Mouse (Mus musculus): Measurements from ENCODE around the gene Nadsyn1. TPM values are rescaled to one million over a fixed set of nuclear protein-coding genes. Genes with fewer than 3 reads are reported as not detected.

The Nadsyn1 gene
- 1 to 10 TPM; 3.2 to 3.6 TPM for total RNA-seq (2021)
- long read RNA-seq, experiment 1, transcript Nadsyn1-201 (21 exons, 2,641 nt) = major isoform, 6 of 11 reads
- long read RNA-seq, experiment 1, partial matches to known transcripts = 1 of 11 reads
- long read RNA-seq, experiment 1, other reads (novel, unspliced or antisense) = 4 of 11 reads
- long read RNA-seq, experiment 2, transcript Nadsyn1-201 (21 exons, 2,641 nt) = major isoform, 5 of 8 reads
- long read RNA-seq, experiment 2, partial matches to known transcripts = 1 of 8 reads
- long read RNA-seq, experiment 2, other reads (novel, unspliced or antisense) = 2 of 8 reads

GRCm38 (mm10) chr7:143822375-143823265 is at the start of gene Nadsyn1, which contains the start of gene Dhcr7:
TSS of gene Nadsyn1 (minus strand) at chr7:143822849.
TSS of gene Dhcr7 (plus strand) at chr7:143823145.
- peak; percentile 99 for DNase-seq

GRCm38 (mm10) chr7:143868874-143869273 is 46.2 kb upstream of the Nadsyn1 start:
- DNase-seq = no peak

- DNase-seq = no peak
Measured at GRCm38 (mm10) chr7:143866538-143866937, 43.9 kb upstream of the Nadsyn1 start, which contains the start of gene Gm498. TSS of gene Gm498 (plus strand) at chr7:143866838.

GRCm38 (mm10) chr7:143848768-143849482 is 26.3 kb upstream of the Nadsyn1 start:
- no peak for DNase-seq

- DNase-seq = no peak
Measured at GRCm38 (mm10) chr7:143848127-143848767, 25.6 kb upstream of the Nadsyn1 start.

- DNase-seq = no peak
Measured at GRCm38 (mm10) chr7:143841301-143841700, 18.7 kb upstream of the Nadsyn1 start.

GRCm38 (mm10) chr7:143840121-143840520 is 17.5 kb upstream of the Nadsyn1 start:
- DNase-seq = no peak

GRCm38 (mm10) chr7:143837705-143838358 is 15.2 kb upstream of the Nadsyn1 start:
- DNase-seq = no peak

GRCm38 (mm10) chr7:143834972-143835371 is 12.3 kb upstream of the Nadsyn1 start:
- no peak for DNase-seq

- DNase-seq = no peak
Measured at GRCm38 (mm10) chr7:143834316-143834715, 11.7 kb upstream of the Nadsyn1 start.

GRCm38 (mm10) chr7:143833581-143834190 is 11.0 kb upstream of the Nadsyn1 start:
- DNase-seq = no peak

- DNase-seq = no peak
Measured at GRCm38 (mm10) chr7:143832611-143833010, 10.0 kb upstream of the Nadsyn1 start.

GRCm38 (mm10) chr7:143832196-143832595 is 9.5 kb upstream of the Nadsyn1 start:
- no peak for DNase-seq

- no peak for DNase-seq
Measured at GRCm38 (mm10) chr7:143830399-143830798, 7.8 kb upstream of the Nadsyn1 start.

GRCm38 (mm10) chr7:143829504-143830331 is 7.1 kb upstream of the Nadsyn1 start:
- DNase-seq = peak; percentile 86

GRCm38 (mm10) chr7:143826985-143827384 is 4.3 kb upstream of the Nadsyn1 start:
- DNase-seq = no peak

- no peak for DNase-seq
Measured at GRCm38 (mm10) chr7:143823266-143823605, 587 bp upstream of the Nadsyn1 start.

GRCm38 (mm10) chr7:143821241-143821640 is 1.4 kb downstream of the Nadsyn1 start:
- DNase-seq = no peak

GRCm38 (mm10) chr7:143819201-143819600 is 3.4 kb downstream of the Nadsyn1 start:
- no peak for DNase-seq

- no peak for DNase-seq
Measured at GRCm38 (mm10) chr7:143808909-143809308, 13.7 kb downstream of the Nadsyn1 start.
